Mouse (Mus musculus) embryonic fibroblast, embryonic 13.5 days (primary cell): ENCODE measurements around the gene Cdk19.

Experiments
- CTCF ChIP-seq: IDR thresholded peaks from 2 replicates; pipeline ENCODE4 v1.5.1; 2011; ENCODE audit warnings: mild to moderate bottlenecking, control low read depth, low read length, moderate library complexity, borderline replicate concordance; ENCODE audit not compliant: insufficient read depth
- POLR2A ChIP-seq: IDR thresholded peaks from 2 replicates; pipeline ENCODE4 v1.6.1; 2011; ENCODE audit warnings: low read depth, mild to moderate bottlenecking, control low read depth, low read length, moderate library complexity

- TF ChIP-seq POLR2A (no peak), CTCF (no peak)
Measured at GRCm38 (mm10) chr10:40374828-40375227, 35.5 kb downstream of the Cdk19 start.
